Mouse (Mus musculus) liver, embryonic 16.5 days (tissue): ENCODE results near the gene Gigyf1. TPM values are rescaled to one million over a fixed set of nuclear protein-coding genes. Genes with fewer than 3 reads are reported as not detected.

Experiments used
- ATAC-seq: fragments of 200-750 bp; cut with Nextera tagmentation; 2 replicates; pipeline ENCODE4 v1.8.0; 2017; ENCODE audit warnings: low read depth, mild to moderate bottlenecking, moderate number of reproducible peaks, moderate library complexity
- H3K27ac ChIP-seq: fragments of 300-500 bp; sonication (generic); 2 replicates; pipeline ENCODE4 v1.5.1; 2014; ENCODE audit warnings: mild to moderate bottlenecking, low read length
- H3K27me3 ChIP-seq: fragments of 300-500 bp; sonication (generic); 2 replicates; pipeline ENCODE4 v1.6.1; 2014; ENCODE audit warnings: low read depth, low read length, mixed read lengths; ENCODE audit not compliant: control insufficient read depth, insufficient read depth
- H3K36me3 ChIP-seq: fragments of 300-500 bp; sonication (generic); 2 replicates; pipeline ENCODE4 v1.6.1; 2014; ENCODE audit warnings: mild to moderate bottlenecking; ENCODE audit not compliant: control insufficient read depth, insufficient read depth
- H3K4me1 ChIP-seq: fragments of 300-500 bp; sonication (generic); 2 replicates; pipeline ENCODE4 v1.6.1; 2014; ENCODE audit warnings: low read depth, low read length, mixed read lengths; ENCODE audit not compliant: control insufficient read depth
- H3K4me2 ChIP-seq: fragments of 300-500 bp; sonication (generic); 2 replicates; pipeline ENCODE4 v1.6.1; 2014; ENCODE audit warnings: low read depth, low read length, mixed read lengths
- H3K4me3 ChIP-seq: fragments of 300-500 bp; sonication (generic); 2 replicates; pipeline ENCODE4 v1.5.1; 2014; ENCODE audit warnings: low read depth, mild to moderate bottlenecking, low read length
- H3K9ac ChIP-seq: fragments of 300-500 bp; sonication (generic); 2 replicates; pipeline ENCODE4 v1.6.1; 2014; ENCODE audit warnings: low read depth, low read length
- H3K9me3 ChIP-seq: fragments of 300-500 bp; sonication (generic); replicated peaks from 2 replicates; pipeline ENCODE4 v1.6.1; 2016; ENCODE audit warnings: low read length; ENCODE audit not compliant: control insufficient read depth
- WGBS: fragments of 180-500 bp; shearing (Covaris S2); extraction: QIAGEN DNeasy Blood & Tissue Kit; methylation state at CpG from one replicate; pipeline ENCODE4 v1.1.7; 2014; ENCODE audit not compliant: insufficient replicate concordance; 5-methylcytosine and 5-hydroxymethylcytosine counted together
- polyA plus RNA-seq: library from polyadenylated mRNA; unstranded; fragments of >200 nt; fragmentation: Nextera tagmentation; extraction: Ambion mirVana; gene quantifications from 2 replicates; pipeline ENCODE4 v1.2.1, GENCODE M21; 2015

Gene Gigyf1
- polyA plus RNA-seq, 1 experiment from 2014 or later, result 3.1 TPM

- WGBS, result 6% methylated on average over 46 of the region's 46 CpGs
- no peaks in the 10 kb centered on the region for H3K27me3 ChIP-seq
- H3K9me3 ChIP-seq, result no peaks in the 10 kb centered on the region
- peak; percentile 4 for ATAC-seq
- H3K4me3 ChIP-seq, result peak overlapping the region; percentile 71
- peak overlapping the region; percentile 89 for H3K27ac ChIP-seq
- peak overlapping the region; percentile 92 for H3K9ac ChIP-seq
- peaks cover 35% of the 10 kb centered on the region for H3K4me1 ChIP-seq
- peaks cover 31% of the 10 kb centered on the region for H3K36me3 ChIP-seq
- H3K4me2 ChIP-seq, result peak overlapping the region; percentile 93
Measured at GRCm38 (mm10) chr5:137530588-137531413, 12.5 kb downstream of the Gigyf1 start.

- H3K4me2 ChIP-seq, result peak overlapping the region; percentile 93
- peak overlapping the region; percentile 71 for H3K4me3 ChIP-seq
- peaks cover 31% of the 10 kb centered on the region for H3K36me3 ChIP-seq
- no peaks in the 10 kb centered on the region for H3K27me3 ChIP-seq
- H3K9me3 ChIP-seq, result no peaks in the 10 kb centered on the region
- peak overlapping the region; percentile 89 for H3K27ac ChIP-seq
- peak; percentile 9; the same call in 1 of the 2 replicates for ATAC-seq
- WGBS, result under 1% methylated on average over 50 of the region's 51 CpGs
- peak overlapping the region; percentile 92 for H3K9ac ChIP-seq
- peaks cover 28% of the 10 kb centered on the region for H3K4me1 ChIP-seq
Measured at GRCm38 (mm10) chr5:137531414-137532130, 13.2 kb downstream of the Gigyf1 start.

GRCm38 (mm10) chr5:137532131-137532807, 13.9 kb downstream of the Gigyf1 start:
- no peaks in the 10 kb centered on the region for H3K9me3 ChIP-seq
- under 1% methylated on average over 19 of the region's 19 CpGs for WGBS
- peak overlapping the region; percentile 92 for H3K9ac ChIP-seq
- H3K4me3 ChIP-seq, result peak overlapping the region; percentile 71
- H3K27ac ChIP-seq, result peak overlapping the region; percentile 89
- H3K4me2 ChIP-seq, result peak overlapping the region; percentile 93
- peaks cover 29% of the 10 kb centered on the region for H3K36me3 ChIP-seq
- ATAC-seq, result no peak
- no peaks in the 10 kb centered on the region for H3K27me3 ChIP-seq
- H3K4me1 ChIP-seq, result peaks cover 27% of the 10 kb centered on the region

GRCm38 (mm10) chr5:137532808-137533116, 14.4 kb downstream of the Gigyf1 start:
- H3K27ac ChIP-seq, result peak overlapping the region; percentile 89
- peaks cover 27% of the 10 kb centered on the region for H3K4me1 ChIP-seq
- no peaks in the 10 kb centered on the region for H3K9me3 ChIP-seq
- no peaks in the 10 kb centered on the region for H3K27me3 ChIP-seq
- WGBS, result under 1% methylated on average over 12 of the region's 12 CpGs
- peak overlapping the region; percentile 71 for H3K4me3 ChIP-seq
- peak overlapping the region; percentile 93 for H3K4me2 ChIP-seq
- peaks cover 24% of the 10 kb centered on the region for H3K36me3 ChIP-seq
- H3K9ac ChIP-seq, result peak overlapping the region; percentile 92
- ATAC-seq, result peak; percentile 20

GRCm38 (mm10) chr5:137533117-137533827, 14.9 kb downstream of the Gigyf1 start, which contains the start of the genes Epo and Gnb2:
Gene Epo (minus strand): TSS chr5:137533242.
Gene Gnb2 (minus strand): TSS chr5:137533510.
- no peaks in the 10 kb centered on the region for H3K27me3 ChIP-seq
- WGBS, result under 1% methylated on average over 40 of the region's 40 CpGs
- H3K4me1 ChIP-seq, result peaks cover 24% of the 10 kb centered on the region
- H3K27ac ChIP-seq, result peak within 1 kb of the TSS; percentile 89
- no peaks in the 10 kb centered on the region for H3K9me3 ChIP-seq
- peak within 1 kb of the TSS; percentile 93 for H3K4me2 ChIP-seq
- H3K36me3 ChIP-seq, result peaks cover 19% of the 10 kb centered on the region
- H3K4me3 ChIP-seq, result peak within 1 kb of the TSS; percentile 71
- H3K9ac ChIP-seq, result peak within 1 kb of the TSS; percentile 92
- peak; percentile 83 for ATAC-seq

- no peak overlapping the region for H3K4me2 ChIP-seq
- no peaks in the 10 kb centered on the region for H3K9me3 ChIP-seq
- no peaks in the 10 kb centered on the region for H3K27me3 ChIP-seq
- H3K4me1 ChIP-seq, result peaks cover 21% of the 10 kb centered on the region
- H3K36me3 ChIP-seq, result peaks cover 4% of the 10 kb centered on the region
- H3K27ac ChIP-seq, result no peak overlapping the region
- no peak overlapping the region for H3K9ac ChIP-seq
- no peak overlapping the region for H3K4me3 ChIP-seq
- WGBS, result 86% methylated on average over 3 of the region's 3 CpGs
- no peak for ATAC-seq
Measured at GRCm38 (mm10) chr5:137534762-137535161, 16.4 kb downstream of the Gigyf1 start.

- Histone ChIP-seq H3K9me3 (no peaks in the 10 kb centered on the region), H3K4me2 (no peak overlapping the region), H3K27ac (no peak overlapping the region), H3K27me3 (no peaks in the 10 kb centered on the region), H3K36me3 (no peaks in the 10 kb centered on the region; the same call in 1 of the 2 replicates), H3K9ac (no peak overlapping the region), H3K4me1 (peaks cover 16% of the 10 kb centered on the region), H3K4me3 (no peak overlapping the region)
- 45% methylated on average over 9 of the region's 9 CpGs for WGBS
- no peak for ATAC-seq
Measured at GRCm38 (mm10) chr5:137535318-137535717, 17.0 kb downstream of the Gigyf1 start.

- Histone ChIP-seq H3K4me3 (no peak overlapping the region), H3K4me2 (no peak overlapping the region), H3K9ac (no peak overlapping the region), H3K4me1 (peaks cover 5% of the 10 kb centered on the region; the same call in 1 of the 2 replicates), H3K27ac (no peak overlapping the region), H3K9me3 (no peaks in the 10 kb centered on the region), H3K36me3 (no peaks in the 10 kb centered on the region), H3K27me3 (no peaks in the 10 kb centered on the region)
- ATAC-seq, result no peak
- WGBS, result 50% methylated on average over 4 of the region's 4 CpGs
Measured at GRCm38 (mm10) chr5:137537461-137537860, 19.1 kb downstream of the Gigyf1 start.
